Mouse (Mus musculus) adrenal gland, postnatal 36 days (tissue): ENCODE results near the gene Fam81a. TPM values are rescaled to one million over a fixed set of nuclear protein-coding genes. Genes with fewer than 3 reads are reported as not detected.

ENCODE experiments used
- DNase-seq, 2 experiments: peaks; one replicate each; pipeline ENCODE4 v3.0.0; 2021; ENCODE audit warnings: mixed read lengths in 1 of 2
- total RNA-seq, 2 experiments: library from RNA; stranded (reverse); gene quantifications; 2 replicates each; pipeline ENCODE4 v1.2.3; 2021

Fam81a gene
- total RNA-seq, 2 experiments from 2014 or later = 2.8 to 3.1 TPM

GRCm38 (mm10) chr9:70109279-70109678 lies 33.1 kb downstream of the Fam81a start:
- peak; percentile 85 to 87 for DNase-seq

GRCm38 (mm10) chr9:70108151-70108550 lies 34.2 kb downstream of the Fam81a start:
- DNase-seq = no peak

- DNase-seq = no peak
Observed at GRCm38 (mm10) chr9:70105573-70105972, 36.8 kb downstream of the Fam81a start.

- DNase-seq = peak; percentile 41 to 51
Observed at GRCm38 (mm10) chr9:70103106-70103505, 39.3 kb downstream of the Fam81a start.

GRCm38 (mm10) chr9:70097542-70097941 lies 44.8 kb downstream of the Fam81a start:
- no peak for DNase-seq

GRCm38 (mm10) chr9:70095016-70095415 lies 47.3 kb downstream of the Fam81a start:
- no peak for DNase-seq

DNA sequence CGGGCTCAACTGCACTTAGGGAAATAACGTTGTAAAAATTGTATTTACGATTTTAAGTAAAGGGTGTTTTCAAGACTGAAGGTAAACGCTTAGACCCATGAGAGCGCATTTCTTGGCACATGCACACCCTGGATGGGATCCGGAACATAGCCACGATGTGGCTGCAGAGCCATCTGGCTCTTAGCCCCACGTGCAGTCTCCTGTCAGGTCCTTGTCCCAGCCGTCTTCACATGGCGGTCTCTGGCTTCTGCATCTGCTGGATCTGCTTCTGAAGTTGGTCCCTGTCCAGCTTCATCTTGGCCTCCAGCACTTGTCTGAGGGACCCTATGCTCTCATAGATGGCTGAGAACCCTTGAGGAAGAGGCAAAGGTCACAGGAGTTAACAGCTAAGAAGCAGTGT lies 51.8 kb downstream of the Fam81a start:
- DNase-seq = no peak

DNA sequence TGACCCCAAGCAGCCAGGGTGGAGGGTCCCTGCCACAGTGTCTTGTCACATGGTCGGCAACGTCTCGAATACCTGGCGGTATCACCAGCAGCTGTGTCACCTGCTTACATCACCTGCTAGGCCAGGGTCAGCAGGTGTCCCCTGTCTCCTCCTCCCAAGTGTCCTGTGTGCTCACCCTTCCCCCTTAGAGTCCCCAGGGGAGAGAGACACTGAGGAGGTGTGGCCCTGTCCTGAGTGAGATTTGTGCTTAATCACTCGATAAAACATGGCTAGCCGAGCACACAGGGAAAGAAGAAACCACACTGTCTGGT lies 53.6 kb downstream of the Fam81a start:
- DNase-seq = no peak

DNA sequence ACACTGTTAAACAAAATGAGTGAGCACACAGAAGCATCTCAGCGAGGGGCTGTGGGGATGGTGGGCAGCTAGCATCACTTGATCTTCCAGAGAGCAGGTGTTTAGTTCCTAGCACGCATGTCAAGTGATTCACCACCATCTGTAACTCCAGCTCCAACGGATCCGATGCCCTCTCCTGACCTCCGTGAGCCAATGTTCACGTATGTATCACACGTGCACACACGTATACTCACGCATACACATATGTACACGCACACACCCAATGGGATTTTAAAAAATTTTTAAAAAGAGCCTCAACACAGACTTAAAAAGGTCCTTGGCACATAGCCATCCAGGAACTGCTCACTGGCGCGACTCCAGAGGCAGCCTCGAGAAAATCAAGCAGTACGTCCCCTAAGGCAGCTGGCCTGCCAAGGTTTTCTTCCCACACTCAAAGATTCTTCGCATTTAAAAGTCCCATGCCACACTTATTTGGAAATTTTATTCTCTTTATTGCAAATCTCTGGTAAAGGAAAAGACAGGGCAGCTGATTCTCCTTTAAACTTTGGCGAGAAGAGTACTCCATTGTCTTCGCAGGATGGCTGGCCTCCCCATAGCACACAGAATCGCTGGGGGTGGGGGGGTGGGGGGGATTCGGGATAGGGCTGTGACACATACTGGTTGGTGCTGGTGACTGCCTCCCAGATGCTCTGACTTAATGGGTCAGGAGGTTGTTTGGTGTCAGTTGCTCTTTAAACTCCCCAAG lies 54.1 kb downstream of the Fam81a start:
- DNase-seq = peak; percentile 53 to 66

DNA sequence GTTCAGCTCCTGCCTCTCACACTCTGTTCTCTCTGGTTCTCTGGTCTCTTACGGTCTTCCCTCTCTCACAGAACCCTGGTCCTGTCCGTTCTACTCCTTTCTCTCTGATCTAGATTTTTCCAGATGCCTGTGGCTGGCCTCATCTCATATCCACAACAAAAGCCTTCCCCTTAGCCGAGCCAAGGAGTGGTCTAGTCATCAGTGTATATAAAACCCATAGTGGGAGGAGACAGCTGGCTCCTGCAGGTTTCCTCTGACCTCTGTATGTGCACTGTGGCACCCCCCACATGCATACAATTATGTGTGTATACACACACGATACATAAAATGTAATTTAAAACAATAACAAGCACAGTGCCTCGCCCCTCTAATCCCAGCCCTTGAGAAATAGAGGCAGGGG lies 55.0 kb downstream of the Fam81a start:
- no peak for DNase-seq

DNA sequence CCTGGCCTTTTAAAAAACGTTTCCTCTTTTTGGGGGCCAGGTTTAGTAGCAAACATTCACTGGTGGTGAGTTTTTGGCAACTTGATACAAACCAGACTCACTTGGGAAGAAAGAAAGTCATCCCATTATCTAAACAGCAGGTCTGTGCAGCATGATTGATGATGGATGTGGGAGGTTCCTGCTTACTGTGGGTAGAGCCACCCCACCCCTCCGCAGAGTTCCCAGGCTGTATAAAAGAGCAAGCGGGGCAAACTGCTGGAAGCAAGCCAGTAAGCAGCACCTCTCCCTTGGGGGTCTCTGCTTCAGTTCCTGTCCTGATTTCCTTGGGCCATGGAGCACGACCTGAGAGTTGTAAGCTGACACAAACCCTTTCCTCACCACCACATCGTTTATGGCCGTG lies 56.3 kb downstream of the Fam81a start:
- DNase-seq = no peak

GRCm38 (mm10) chr9:70084107-70084506 lies 58.3 kb downstream of the Fam81a start:
- peak; percentile 45 to 58 for DNase-seq

DNA sequence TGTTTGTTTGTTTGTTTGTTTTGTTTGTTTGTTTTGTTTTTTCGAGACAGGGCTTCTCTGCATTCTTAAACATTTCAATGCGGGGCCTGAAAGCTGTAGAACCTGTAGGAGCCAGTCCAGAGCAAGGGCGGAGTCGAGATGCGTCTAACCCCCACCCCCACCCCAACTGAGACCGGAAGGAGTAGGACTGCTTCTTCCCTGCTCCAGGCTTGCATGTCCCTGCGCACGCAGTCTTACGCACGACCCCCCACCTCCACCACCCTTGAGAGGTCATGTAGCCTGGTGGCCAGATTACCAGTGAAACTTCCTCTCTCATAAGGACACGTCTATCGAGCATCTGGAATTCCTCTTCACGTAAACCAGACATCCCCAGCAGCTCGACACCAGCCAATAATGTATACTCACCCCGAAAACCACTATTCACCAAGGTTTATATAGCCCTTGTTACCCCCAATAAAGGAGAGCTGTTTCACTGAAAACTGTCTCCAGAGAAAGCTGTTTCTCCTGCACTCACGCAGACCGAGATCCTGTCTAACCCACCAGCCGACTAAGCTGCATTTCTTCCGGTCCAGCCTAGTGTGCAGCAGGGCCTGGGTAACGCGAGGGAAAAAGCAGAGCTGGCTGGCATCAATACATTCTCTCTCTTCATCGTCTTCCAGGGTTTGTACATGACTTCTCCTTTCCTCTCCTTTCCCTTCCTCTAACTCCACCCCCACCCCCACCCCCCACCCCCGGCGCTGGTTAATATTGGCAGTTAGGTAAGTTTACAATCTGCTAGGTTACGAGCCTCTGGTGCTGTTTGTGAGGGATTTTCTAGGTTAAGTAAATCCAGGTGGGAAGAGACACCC lies 59.8 kb downstream of the Fam81a start:
- no peak for DNase-seq

DNA sequence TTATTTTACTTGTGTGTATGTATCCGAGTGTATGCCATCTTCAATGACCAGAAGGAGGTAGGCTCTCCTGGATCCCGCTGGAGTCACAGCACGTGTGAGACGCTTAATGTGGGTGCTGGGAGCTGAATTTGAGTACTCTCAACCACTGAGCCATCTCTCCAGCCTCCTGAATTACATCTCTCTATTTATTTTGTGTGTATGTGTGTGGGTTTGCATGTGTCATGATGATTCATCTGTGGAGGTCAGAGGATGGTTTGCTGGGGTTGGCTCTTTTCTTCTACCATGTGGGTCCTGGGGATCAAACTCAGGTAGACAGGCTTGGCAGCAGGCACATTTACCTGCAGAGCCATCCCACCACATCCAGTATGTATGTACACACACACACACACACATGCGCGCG lies 60.6 kb downstream of the Fam81a start:
- no peak for DNase-seq

GRCm38 (mm10) chr9:70080976-70081375 lies 61.4 kb downstream of the Fam81a start:
- no peak for DNase-seq

DNA sequence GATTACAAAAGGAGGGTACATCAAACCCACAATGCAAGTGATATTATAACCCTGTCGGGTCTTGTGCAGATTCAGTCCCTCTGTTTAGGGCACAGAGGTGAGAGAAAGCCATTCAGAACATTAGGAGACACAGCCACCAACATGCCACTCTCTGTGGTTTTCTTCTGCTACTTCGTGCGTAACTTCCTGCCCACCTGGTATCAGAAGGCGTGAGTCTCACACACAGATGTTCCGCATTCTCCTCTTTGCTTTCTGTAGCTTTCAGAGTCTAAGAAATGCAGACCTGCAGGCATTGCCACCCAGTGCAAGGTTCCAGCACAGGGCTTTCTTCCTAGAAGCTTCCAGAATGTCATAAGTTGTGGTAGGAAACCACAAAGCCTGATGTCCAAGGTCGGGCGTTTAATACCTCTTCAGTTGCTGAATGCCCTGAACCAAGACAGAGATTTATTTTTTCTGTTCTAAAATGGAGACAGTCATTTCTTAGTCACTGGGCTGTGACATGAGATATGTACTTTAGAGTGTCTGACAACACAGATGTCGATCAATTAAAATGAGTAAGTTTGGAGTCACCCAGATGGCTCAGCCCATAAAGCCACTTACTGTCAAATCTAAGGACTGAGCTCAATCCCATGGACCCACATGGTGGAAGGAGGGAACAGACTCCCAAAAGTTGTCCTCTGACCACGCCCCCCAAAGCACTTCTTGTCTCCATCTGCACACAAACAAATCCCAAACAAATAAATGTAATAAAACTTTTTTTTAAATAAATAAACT lies 62.1 kb downstream of the Fam81a start:
- DNase-seq = peak; percentile 36 to 48

- DNase-seq = no peak
Observed at GRCm38 (mm10) chr9:70078034-70078433, 64.3 kb downstream of the Fam81a start.

GRCm38 (mm10) chr9:70077170-70077569 lies 65.2 kb downstream of the Fam81a start:
- peak; percentile 18 to 24 for DNase-seq

DNA sequence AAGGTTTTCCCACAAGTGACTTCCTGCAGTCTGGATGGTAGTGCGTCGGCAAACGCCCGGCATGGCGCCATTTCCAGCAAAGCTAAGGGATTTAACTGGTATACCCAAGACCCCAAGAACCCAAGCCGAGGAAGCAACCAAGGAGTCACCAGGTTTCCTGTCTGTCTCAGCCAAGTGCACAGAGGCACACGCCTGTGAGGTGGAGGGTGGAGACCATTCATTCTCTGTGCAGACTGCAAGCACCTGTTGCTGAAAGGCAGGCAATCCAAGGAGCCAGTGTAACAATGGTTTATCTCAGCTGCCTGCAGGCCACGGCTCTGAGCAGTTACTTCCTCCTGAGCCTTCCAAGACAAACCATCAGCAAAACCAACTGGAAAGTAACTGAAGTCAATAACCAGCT lies 70.0 kb downstream of the Fam81a start:
- no peak for DNase-seq

- peak; percentile 59 to 75 for DNase-seq
Observed at GRCm38 (mm10) chr9:70069961-70070435, 72.4 kb downstream of the Fam81a start.

GRCm38 (mm10) chr9:70067497-70067896 lies 74.9 kb downstream of the Fam81a start:
- DNase-seq = no peak

- no peak for DNase-seq
Observed at GRCm38 (mm10) chr9:70062012-70062411, 80.3 kb downstream of the Fam81a start.

DNA sequence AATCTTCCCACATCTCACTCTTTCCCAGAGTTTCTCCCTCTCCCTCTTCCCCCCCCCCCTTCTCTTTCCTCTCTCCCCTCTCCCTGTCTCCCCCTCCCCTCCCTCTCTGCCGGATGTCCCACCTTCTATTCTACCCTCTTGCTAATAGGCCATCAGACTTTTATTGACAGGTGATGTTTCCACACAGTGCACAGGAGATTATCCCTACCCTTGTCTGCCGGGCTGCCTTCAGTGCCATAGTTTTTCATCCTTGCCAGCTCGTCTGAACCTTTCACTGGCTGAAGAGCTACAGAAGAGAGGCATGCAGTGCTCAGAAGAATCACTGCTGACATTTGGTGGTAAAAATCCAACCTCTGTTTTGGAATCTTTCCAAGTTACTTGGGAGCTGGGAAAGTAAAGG lies 88.9 kb downstream of the Fam81a start:
- DNase-seq = no peak
